Mouse (Mus musculus) embryonic fibroblast, embryonic 13.5 days (primary cell): ENCODE data around the gene Nox1. TPM values are rescaled to one million over a fixed set of nuclear protein-coding genes. Genes with fewer than 3 reads are reported as not detected.

Experiments used
- H3K27ac ChIP-seq: 2 replicates; pipeline ENCODE4 v1.5.1; 2012; ENCODE audit warnings: low read length, control low read depth, inconsistent platforms; ENCODE audit not compliant: insufficient read depth
- H3K4me1 ChIP-seq: 2 replicates; pipeline ENCODE4 v1.6.1; 2011; ENCODE audit warnings: low read length; ENCODE audit not compliant: control insufficient read depth, insufficient read depth
- H3K4me3 ChIP-seq: 2 replicates; pipeline ENCODE4 v1.5.1; 2011; ENCODE audit warnings: mild to moderate bottlenecking, control low read depth, low read length; ENCODE audit not compliant: insufficient read depth
- CTCF ChIP-seq: IDR thresholded peaks from 2 replicates; pipeline ENCODE4 v1.5.1; 2011; ENCODE audit warnings: mild to moderate bottlenecking, control low read depth, low read length, moderate library complexity, borderline replicate concordance; ENCODE audit not compliant: insufficient read depth
- POLR2A ChIP-seq: IDR thresholded peaks from 2 replicates; pipeline ENCODE4 v1.6.1; 2011; ENCODE audit warnings: low read depth, mild to moderate bottlenecking, control low read depth, low read length, moderate library complexity
- polyA plus RNA-seq: library from polyadenylated mRNA; stranded (reverse); fragments of >200 nt; gene quantifications from 2 replicates; pipeline ENCODE4 v1.2.4, GENCODE M21; 2011; ENCODE audit warnings: low read depth; ENCODE audit not compliant: missing spikeins, insufficient read length

Nox1 gene
- polyA plus RNA-seq, 1 experiment, result 0.65 TPM

DNA sequence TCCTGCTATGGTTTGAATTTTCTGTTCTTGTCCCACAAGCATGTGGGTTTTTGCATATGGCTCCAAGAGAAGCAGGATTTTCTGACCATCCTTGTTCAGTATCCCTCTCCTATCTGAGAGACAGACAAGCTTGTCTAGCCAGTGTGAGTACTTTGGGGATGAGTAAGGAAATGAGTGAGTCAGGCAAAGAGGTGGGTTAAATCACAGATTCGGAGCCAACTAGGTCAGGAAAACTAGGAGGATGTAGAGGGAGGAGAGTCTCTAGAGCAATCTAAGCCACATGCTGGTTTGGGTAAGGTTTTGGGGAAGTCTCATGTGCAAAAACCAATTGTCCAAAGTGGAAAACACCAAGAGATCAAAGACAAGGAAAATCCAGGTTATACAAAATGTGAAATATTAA lies 80.2 kb downstream of the Nox1 start:
- no peaks in the 10 kb centered on the region; the same call in 1 of the 2 replicates for H3K4me1 ChIP-seq
- no peak overlapping the region for H3K4me3 ChIP-seq
- no peak overlapping the region for H3K27ac ChIP-seq
- TF ChIP-seq CTCF (no peak), POLR2A (no peak)

DNA sequence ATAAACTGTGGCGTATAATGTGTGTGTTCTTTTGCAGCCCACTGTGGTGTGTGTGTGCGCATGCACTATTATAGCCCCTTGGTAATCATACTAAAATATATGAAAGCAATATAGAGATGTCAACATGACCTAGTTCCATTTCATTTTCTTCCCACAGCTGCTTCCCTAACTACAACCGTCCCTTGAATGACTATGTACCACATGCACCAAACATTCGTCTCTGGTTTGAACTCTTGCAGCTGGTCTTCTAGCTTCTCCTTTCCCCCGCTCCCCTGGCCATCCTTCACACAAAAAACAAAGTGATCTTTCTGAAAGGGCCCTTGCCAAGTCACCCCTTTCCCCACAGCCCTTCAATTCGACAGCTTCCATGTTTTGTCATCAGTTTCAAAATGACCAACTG lies 81.7 kb downstream of the Nox1 start:
- H3K4me1 ChIP-seq, result no peaks in the 10 kb centered on the region; the same call in 1 of the 2 replicates
- TF ChIP-seq POLR2A (no peak), CTCF (no peak)
- no peak overlapping the region for H3K4me3 ChIP-seq
- H3K27ac ChIP-seq, result no peak overlapping the region

DNA sequence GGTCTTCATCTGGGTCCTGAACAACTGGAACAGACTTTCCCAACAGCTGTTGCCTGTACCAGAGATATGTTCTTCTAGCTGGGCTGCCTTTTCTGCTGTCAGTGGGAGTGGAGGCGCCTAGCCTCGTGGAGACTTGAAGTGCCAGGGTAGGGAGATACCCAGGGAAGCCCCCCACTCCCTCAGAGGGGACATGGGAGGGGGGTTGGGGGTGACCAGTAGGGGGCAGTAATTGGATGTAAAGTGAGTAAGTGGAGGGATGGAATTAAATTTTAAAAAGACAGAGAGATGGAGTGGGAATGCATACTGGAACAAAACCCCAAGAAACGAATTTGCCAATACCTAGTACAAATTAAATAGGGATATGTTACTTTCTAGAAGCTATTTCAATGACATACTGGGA lies 87.9 kb downstream of the Nox1 start:
- Histone ChIP-seq H3K4me1 (no peaks in the 10 kb centered on the region), H3K27ac (no peak overlapping the region)
- no peak for TF ChIP-seq POLR2A
- TF ChIP-seq CTCF, result no peak

DNA sequence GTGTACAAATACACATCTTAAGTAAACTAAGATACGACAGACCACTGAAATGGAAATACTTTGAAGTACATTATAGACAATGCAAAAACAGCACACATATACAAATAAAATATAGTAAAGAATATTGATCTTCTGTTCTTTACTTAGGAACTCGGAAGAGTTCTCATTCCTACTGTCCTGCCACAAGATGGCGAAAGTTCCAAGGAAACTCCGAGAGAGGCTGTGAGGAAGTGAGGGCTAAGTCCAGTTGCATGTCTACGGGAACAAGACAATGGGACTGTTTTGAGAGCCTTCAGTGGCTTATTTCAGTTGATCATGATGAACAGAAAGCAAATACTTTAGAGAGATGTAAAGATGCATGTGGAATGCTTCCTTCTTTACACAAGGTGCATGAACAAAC lies 89.5 kb downstream of the Nox1 start:
- Histone ChIP-seq H3K4me1 (no peaks in the 10 kb centered on the region), H3K4me3 (no peak overlapping the region), H3K27ac (no peak overlapping the region)
- TF ChIP-seq CTCF (no peak), POLR2A (no peak)

More for the DNA sequence above, 87.9 kb downstream of the Nox1 start:
- H3K4me3 ChIP-seq, result no peak overlapping the region

DNA sequence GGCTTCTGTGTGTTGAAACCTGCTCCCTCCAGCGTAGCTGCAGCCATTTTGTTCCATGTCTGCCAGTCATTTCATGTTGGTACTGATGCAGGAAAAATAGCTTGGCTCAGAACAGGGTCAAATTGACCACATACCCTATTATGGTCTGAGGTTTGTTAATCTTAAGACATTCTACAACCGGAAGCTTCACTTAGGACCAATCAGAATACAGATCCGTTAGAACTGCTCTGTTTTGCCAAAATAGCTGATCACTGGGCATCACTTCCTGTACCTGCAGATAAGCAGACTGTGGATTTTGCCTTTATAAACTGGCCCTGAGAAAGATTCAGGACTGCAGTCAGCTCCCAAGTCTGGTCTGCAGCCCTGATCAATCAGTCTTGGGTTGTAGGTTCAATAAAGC lies 93.2 kb downstream of the Nox1 start:
- Histone ChIP-seq H3K27ac (no peak overlapping the region), H3K4me1 (no peaks in the 10 kb centered on the region), H3K4me3 (no peak overlapping the region)
- TF ChIP-seq POLR2A, result no peak
- TF ChIP-seq CTCF, result no peak

DNA sequence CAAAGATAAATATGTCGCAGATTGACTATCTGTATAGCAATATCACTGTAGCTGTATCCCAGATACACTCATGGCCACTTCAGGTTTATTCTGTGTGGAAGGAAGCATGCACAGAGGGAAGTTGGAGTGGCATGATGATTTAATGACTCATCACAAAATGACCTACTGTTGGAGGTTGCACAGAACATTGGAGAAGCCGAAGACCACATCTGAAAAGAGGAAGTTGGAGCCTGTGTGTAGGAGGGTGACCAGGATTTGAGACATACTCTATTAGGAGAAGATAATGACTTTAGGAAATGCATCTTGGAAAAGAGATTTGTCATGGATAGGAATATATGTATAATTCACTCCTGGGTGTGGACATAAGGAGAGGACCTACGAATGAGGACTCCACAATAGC lies 105.3 kb downstream of the Nox1 start:
- Histone ChIP-seq H3K4me1 (no peaks in the 10 kb centered on the region), H3K27ac (no peak overlapping the region), H3K4me3 (no peak overlapping the region)
- TF ChIP-seq POLR2A, result no peak
- TF ChIP-seq CTCF, result no peak

DNA sequence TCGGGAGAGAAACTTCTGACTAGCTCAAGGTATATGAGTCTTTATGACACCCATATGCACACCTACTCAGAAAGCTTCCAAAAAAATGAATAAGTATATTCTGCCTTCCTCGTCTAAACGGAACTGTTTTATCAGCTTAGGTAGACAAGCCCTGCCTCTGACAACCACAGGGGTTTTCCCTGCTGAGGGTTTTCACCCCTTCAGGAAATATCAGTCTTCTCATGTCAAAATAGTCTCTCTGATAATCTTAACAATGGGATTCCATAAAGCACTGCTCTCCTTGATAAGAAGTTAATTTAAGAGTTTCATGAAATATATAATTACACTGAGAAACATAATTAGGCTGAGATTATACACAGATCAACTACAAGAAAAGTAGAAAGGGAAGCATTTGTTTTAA lies 110.0 kb downstream of the Nox1 start:
- TF ChIP-seq CTCF (no peak), POLR2A (no peak)
- H3K4me1 ChIP-seq, result no peaks in the 10 kb centered on the region
- H3K27ac ChIP-seq, result no peak overlapping the region
- no peak overlapping the region for H3K4me3 ChIP-seq

DNA sequence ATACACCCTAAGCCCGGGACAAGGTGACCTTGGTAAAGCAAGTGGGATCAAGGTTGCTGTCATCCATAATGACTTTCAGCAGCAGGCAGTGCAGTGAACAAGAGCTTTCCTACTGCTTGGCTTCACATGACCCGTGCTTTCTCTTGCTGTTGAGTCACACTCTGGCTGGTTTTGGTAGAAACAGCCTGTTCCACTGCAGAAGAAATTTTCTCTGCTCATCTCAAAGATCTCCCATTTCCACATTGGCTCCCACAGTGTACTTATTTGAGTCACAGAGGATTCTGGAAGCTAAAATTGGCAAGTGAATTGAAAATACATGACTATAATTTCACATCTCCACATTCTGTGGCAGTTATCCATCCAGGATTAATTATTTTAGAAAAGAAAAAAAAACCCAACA lies 119.1 kb downstream of the Nox1 start:
- no peaks in the 10 kb centered on the region for H3K4me1 ChIP-seq
- no peak overlapping the region for H3K27ac ChIP-seq
- H3K4me3 ChIP-seq, result no peak overlapping the region
- TF ChIP-seq POLR2A, result no peak
- no peak for TF ChIP-seq CTCF

DNA sequence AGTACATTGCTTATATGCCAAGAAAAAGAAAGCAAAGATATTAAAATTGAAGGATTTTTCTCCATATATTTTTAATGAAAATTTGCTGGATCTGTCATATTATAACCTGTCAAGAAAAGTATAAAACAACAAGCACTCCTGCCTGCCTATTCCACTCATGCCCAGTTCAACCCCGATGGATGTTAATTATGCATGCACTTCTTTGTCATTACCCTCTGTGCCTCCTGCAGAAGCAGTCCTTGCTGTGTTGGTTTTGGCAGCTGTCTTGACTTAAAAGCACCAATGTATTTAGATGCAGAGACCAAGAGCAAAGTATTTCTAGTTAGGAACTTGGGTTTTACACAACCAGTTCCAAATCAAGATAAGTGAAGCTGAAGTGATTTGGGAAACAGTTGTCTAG lies 136.3 kb downstream of the Nox1 start:
- Histone ChIP-seq H3K4me1 (no peaks in the 10 kb centered on the region), H3K27ac (no peak overlapping the region), H3K4me3 (no peak overlapping the region)
- no peak for TF ChIP-seq POLR2A
- no peak for TF ChIP-seq CTCF

DNA sequence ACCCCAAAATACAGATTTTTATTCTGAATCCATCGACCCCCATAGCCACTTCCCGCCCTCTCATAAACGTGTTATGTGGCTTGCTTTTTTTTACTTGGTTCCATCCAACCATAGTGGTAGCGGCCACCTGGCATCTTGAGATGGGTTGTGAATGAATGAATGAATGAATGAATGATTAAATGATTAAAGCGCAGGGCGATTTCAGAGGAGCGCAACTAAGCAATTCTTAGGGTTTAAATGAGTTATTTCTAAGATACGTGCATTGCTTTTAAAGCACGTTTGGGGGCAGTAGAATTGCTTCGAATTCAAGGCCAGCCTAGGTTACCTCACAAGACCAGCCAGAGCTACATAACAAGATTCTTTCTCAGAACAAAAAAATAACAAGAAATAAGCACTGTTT lies 162.0 kb downstream of the Nox1 start:
- Histone ChIP-seq H3K27ac (peak overlapping the region; percentile 80), H3K4me1 (no peaks in the 10 kb centered on the region), H3K4me3 (peak overlapping the region; percentile 55)
- no peak for TF ChIP-seq CTCF
- TF ChIP-seq POLR2A, result no peak

DNA sequence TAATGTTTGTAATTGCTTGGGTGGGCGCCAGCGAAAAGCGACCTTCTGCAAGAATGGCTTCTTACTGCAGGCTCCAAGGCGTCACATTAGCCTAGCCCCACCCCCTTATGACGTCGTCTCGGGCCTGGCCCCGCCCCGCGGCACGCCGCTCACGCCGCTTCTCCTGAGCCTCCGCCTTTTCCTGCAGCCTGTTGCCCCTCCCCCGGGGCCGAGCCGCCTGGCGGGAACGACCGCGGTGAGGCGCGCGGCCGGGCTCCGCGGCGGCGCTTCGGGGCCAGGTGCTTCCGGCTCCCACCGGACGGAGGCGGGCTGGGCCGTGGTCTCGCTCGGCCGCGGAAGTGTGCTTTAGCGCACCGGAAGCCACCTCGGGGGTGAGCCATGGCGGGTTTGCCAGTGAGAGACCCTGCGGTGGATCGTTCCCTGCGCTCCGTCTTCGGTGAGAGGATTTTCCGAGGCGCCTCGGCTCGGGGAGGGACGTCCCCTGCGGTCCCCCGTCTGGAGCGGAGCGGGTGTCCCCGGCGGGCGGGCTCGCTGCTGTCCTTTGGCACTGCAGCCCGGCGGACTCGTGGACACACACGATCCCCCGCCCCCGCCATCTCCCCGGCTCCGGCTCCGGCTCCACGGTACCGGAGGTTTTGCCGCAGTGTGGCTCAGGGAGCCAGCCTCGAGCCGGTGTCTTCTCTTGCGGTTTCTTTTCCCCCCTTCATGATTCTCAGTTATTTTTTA lies 162.6 kb downstream of the Nox1 start, which contains the start of gene Cstf2:
Gene Cstf2 (plus strand): TSS at position 201 of the 726 bp plus-strand sequence.
- Histone ChIP-seq H3K4me1 (no peaks in the 10 kb centered on the region), H3K27ac (peak within 1 kb of the TSS; percentile 80), H3K4me3 (peak within 1 kb of the TSS; percentile 55)
- TF ChIP-seq POLR2A (peak; percentile 65), CTCF (no peak)
